Mouse (Mus musculus): Measurements from ENCODE around the gene Cryga. TPM values are rescaled to one million over a fixed set of nuclear protein-coding genes. Genes with fewer than 3 reads are reported as not detected.

Gene Cryga
- not detected in 2 replicates for polyA plus RNA-seq (2014; fragmentation: Nextera tagmentation; extraction: Ambion mirVana)

GRCm38 (mm10) chr1:65103273-65103672 lies at the start of gene Cryga:
Gene Cryga, minus strand, starts transcription at chr1:65103373.
- no peak within 1 kb of the TSS for H3K9ac ChIP-seq (replicated peaks; ENCODE audit: low read depth, low read length)
- no peaks in the 10 kb centered on the region for H3K4me1 ChIP-seq (ENCODE audit: control insufficient read depth, insufficient read depth, low read length)
- H3K4me3 ChIP-seq (ENCODE audit: low read depth, low read length): no peak within 1 kb of the TSS
- H3K9me3 ChIP-seq (ENCODE audit: control insufficient read depth, low read depth, low read length): no peaks in the 10 kb centered on the region
- no peak within 1 kb of the TSS for H3K4me2 ChIP-seq (replicated peaks; ENCODE audit: low read depth, low read length)
- 90% methylated on average over 11 of the region's 11 CpGs for WGBS
- H3K27ac ChIP-seq (ENCODE audit: low read length): no peak within 1 kb of the TSS
- H3K27me3 ChIP-seq (ENCODE audit: control insufficient read depth, insufficient read depth, low read length): no peaks in the 10 kb centered on the region
- H3K36me3 ChIP-seq (ENCODE audit: control insufficient read depth, insufficient read depth, low read length): no peaks in the 10 kb centered on the region
- ATAC-seq (ENCODE audit: insufficient number of reproducible peaks, insufficient read depth, low FRiP score, low read depth): no peak

- WGBS: 76% methylated on average over 3 of the region's 3 CpGs
- ATAC-seq (ENCODE audit: insufficient number of reproducible peaks, insufficient read depth, low FRiP score, low read depth): no peak
Observed at GRCm38 (mm10) chr1:65147971-65148370, 44.8 kb upstream of the Cryga start.

GRCm38 (mm10) chr1:65147326-65147725 lies 44.2 kb upstream of the Cryga start:
- Histone ChIP-seq H3K9me3 (ENCODE audit: control insufficient read depth, low read depth, low read length) (no peaks in the 10 kb centered on the region), H3K4me2 (replicated peaks; ENCODE audit: low read depth, low read length) (no peak overlapping the region), H3K36me3 (ENCODE audit: control insufficient read depth, insufficient read depth, low read length) (no peaks in the 10 kb centered on the region), H3K4me3 (ENCODE audit: low read depth, low read length) (no peak overlapping the region), H3K27ac (ENCODE audit: low read length) (no peak overlapping the region), H3K4me1 (ENCODE audit: control insufficient read depth, insufficient read depth, low read length) (no peaks in the 10 kb centered on the region), H3K27me3 (ENCODE audit: control insufficient read depth, insufficient read depth, low read length) (no peaks in the 10 kb centered on the region), H3K9ac (replicated peaks; ENCODE audit: low read depth, low read length) (no peak overlapping the region)
- WGBS: 91% methylated on average over 5 of the region's 5 CpGs
- ATAC-seq (ENCODE audit: insufficient number of reproducible peaks, insufficient read depth, low FRiP score, low read depth): no peak

More at GRCm38 (mm10) chr1:65147971-65148370, 44.8 kb upstream of the Cryga start:
- Histone ChIP-seq H3K9me3 (ENCODE audit: control insufficient read depth, low read depth, low read length) (no peaks in the 10 kb centered on the region), H3K4me2 (replicated peaks; ENCODE audit: low read depth, low read length) (no peak overlapping the region), H3K27ac (ENCODE audit: low read length) (no peak overlapping the region), H3K9ac (replicated peaks; ENCODE audit: low read depth, low read length) (no peak overlapping the region), H3K27me3 (ENCODE audit: control insufficient read depth, insufficient read depth, low read length) (no peaks in the 10 kb centered on the region), H3K4me1 (ENCODE audit: control insufficient read depth, insufficient read depth, low read length) (no peaks in the 10 kb centered on the region), H3K4me3 (ENCODE audit: low read depth, low read length) (no peak overlapping the region), H3K36me3 (ENCODE audit: control insufficient read depth, insufficient read depth, low read length) (no peaks in the 10 kb centered on the region)

- Histone ChIP-seq H3K27ac (ENCODE audit: low read length) (no peak overlapping the region), H3K36me3 (ENCODE audit: control insufficient read depth, insufficient read depth, low read length) (no peaks in the 10 kb centered on the region), H3K27me3 (ENCODE audit: control insufficient read depth, insufficient read depth, low read length) (no peaks in the 10 kb centered on the region), H3K4me1 (ENCODE audit: control insufficient read depth, insufficient read depth, low read length) (no peaks in the 10 kb centered on the region), H3K4me2 (replicated peaks; ENCODE audit: low read depth, low read length) (no peak overlapping the region), H3K4me3 (ENCODE audit: low read depth, low read length) (no peak overlapping the region), H3K9me3 (ENCODE audit: control insufficient read depth, low read depth, low read length) (no peaks in the 10 kb centered on the region), H3K9ac (replicated peaks; ENCODE audit: low read depth, low read length) (no peak overlapping the region)
- WGBS: 35% methylated on average over 2 of the region's 2 CpGs
- no peak for ATAC-seq (ENCODE audit: insufficient number of reproducible peaks, insufficient read depth, low FRiP score, low read depth)
Observed at GRCm38 (mm10) chr1:65146601-65147000, 43.4 kb upstream of the Cryga start.

- WGBS: 74% methylated on average over 2 of the region's 2 CpGs
- Histone ChIP-seq H3K4me1 (ENCODE audit: control insufficient read depth, insufficient read depth, low read length) (no peaks in the 10 kb centered on the region), H3K27me3 (ENCODE audit: control insufficient read depth, insufficient read depth, low read length) (no peaks in the 10 kb centered on the region), H3K27ac (ENCODE audit: low read length) (no peak overlapping the region), H3K9ac (replicated peaks; ENCODE audit: low read depth, low read length) (no peak overlapping the region), H3K4me2 (replicated peaks; ENCODE audit: low read depth, low read length) (no peak overlapping the region), H3K4me3 (ENCODE audit: low read depth, low read length) (no peak overlapping the region), H3K9me3 (ENCODE audit: control insufficient read depth, low read depth, low read length) (no peaks in the 10 kb centered on the region), H3K36me3 (ENCODE audit: control insufficient read depth, insufficient read depth, low read length) (no peaks in the 10 kb centered on the region)
- ATAC-seq (ENCODE audit: insufficient number of reproducible peaks, insufficient read depth, low FRiP score, low read depth): no peak
Observed at GRCm38 (mm10) chr1:65144783-65145182, 41.6 kb upstream of the Cryga start.

GRCm38 (mm10) chr1:65137560-65137959 lies 34.4 kb upstream of the Cryga start:
- WGBS: 82% methylated on average over 6 of the region's 6 CpGs
- H3K9me3 ChIP-seq (ENCODE audit: control insufficient read depth, low read depth, low read length): no peaks in the 10 kb centered on the region
- H3K4me2 ChIP-seq (replicated peaks; ENCODE audit: low read depth, low read length): no peak overlapping the region
- H3K4me3 ChIP-seq (ENCODE audit: low read depth, low read length): no peak overlapping the region
- H3K9ac ChIP-seq (replicated peaks; ENCODE audit: low read depth, low read length): no peak overlapping the region
- no peaks in the 10 kb centered on the region for H3K4me1 ChIP-seq (ENCODE audit: control insufficient read depth, insufficient read depth, low read length)
- no peak for ATAC-seq (ENCODE audit: insufficient number of reproducible peaks, insufficient read depth, low FRiP score, low read depth)
- H3K27me3 ChIP-seq (ENCODE audit: control insufficient read depth, insufficient read depth, low read length): no peaks in the 10 kb centered on the region
- H3K27ac ChIP-seq (ENCODE audit: low read length): no peak overlapping the region
- no peaks in the 10 kb centered on the region for H3K36me3 ChIP-seq (ENCODE audit: control insufficient read depth, insufficient read depth, low read length)

- Histone ChIP-seq H3K4me2 (replicated peaks; ENCODE audit: low read depth, low read length) (no peak overlapping the region), H3K4me1 (ENCODE audit: control insufficient read depth, insufficient read depth, low read length) (no peaks in the 10 kb centered on the region), H3K4me3 (ENCODE audit: low read depth, low read length) (no peak overlapping the region), H3K36me3 (ENCODE audit: control insufficient read depth, insufficient read depth, low read length) (no peaks in the 10 kb centered on the region), H3K27ac (ENCODE audit: low read length) (no peak overlapping the region), H3K9ac (replicated peaks; ENCODE audit: low read depth, low read length) (no peak overlapping the region), H3K27me3 (ENCODE audit: control insufficient read depth, insufficient read depth, low read length) (no peaks in the 10 kb centered on the region), H3K9me3 (ENCODE audit: control insufficient read depth, low read depth, low read length) (no peaks in the 10 kb centered on the region)
- WGBS: 92% methylated on average over 1 of the region's 1 CpGs
- no peak for ATAC-seq (ENCODE audit: insufficient number of reproducible peaks, insufficient read depth, low FRiP score, low read depth)
Observed at GRCm38 (mm10) chr1:65132833-65133232, 29.7 kb upstream of the Cryga start.

- Histone ChIP-seq H3K27ac (ENCODE audit: low read length) (no peak overlapping the region), H3K4me1 (ENCODE audit: control insufficient read depth, insufficient read depth, low read length) (no peaks in the 10 kb centered on the region), H3K9me3 (ENCODE audit: control insufficient read depth, low read depth, low read length) (no peaks in the 10 kb centered on the region), H3K4me2 (replicated peaks; ENCODE audit: low read depth, low read length) (no peak overlapping the region), H3K36me3 (ENCODE audit: control insufficient read depth, insufficient read depth, low read length) (no peaks in the 10 kb centered on the region), H3K9ac (replicated peaks; ENCODE audit: low read depth, low read length) (no peak overlapping the region), H3K4me3 (ENCODE audit: low read depth, low read length) (no peak overlapping the region), H3K27me3 (ENCODE audit: control insufficient read depth, insufficient read depth, low read length) (no peaks in the 10 kb centered on the region)
- no peak for ATAC-seq (ENCODE audit: insufficient number of reproducible peaks, insufficient read depth, low FRiP score, low read depth)
- 85% methylated on average over 1 of the region's 1 CpGs for WGBS
Observed at GRCm38 (mm10) chr1:65131671-65132070, 28.5 kb upstream of the Cryga start.

GRCm38 (mm10) chr1:65130226-65130625 lies 27.1 kb upstream of the Cryga start:
- Histone ChIP-seq H3K36me3 (ENCODE audit: control insufficient read depth, insufficient read depth, low read length) (no peaks in the 10 kb centered on the region), H3K4me3 (ENCODE audit: low read depth, low read length) (no peak overlapping the region), H3K4me1 (ENCODE audit: control insufficient read depth, insufficient read depth, low read length) (no peaks in the 10 kb centered on the region), H3K9me3 (ENCODE audit: control insufficient read depth, low read depth, low read length) (no peaks in the 10 kb centered on the region), H3K27me3 (ENCODE audit: control insufficient read depth, insufficient read depth, low read length) (no peaks in the 10 kb centered on the region), H3K4me2 (replicated peaks; ENCODE audit: low read depth, low read length) (no peak overlapping the region), H3K27ac (ENCODE audit: low read length) (no peak overlapping the region), H3K9ac (replicated peaks; ENCODE audit: low read depth, low read length) (no peak overlapping the region)
- ATAC-seq (ENCODE audit: insufficient number of reproducible peaks, insufficient read depth, low FRiP score, low read depth): no peak
- 72% methylated on average over 3 of the region's 3 CpGs for WGBS
